Mouse (Mus musculus): ENCODE measurements around the gene Ccl6. TPM values are rescaled to one million over a fixed set of nuclear protein-coding genes. Genes with fewer than 3 reads are reported as not detected.

Gene Ccl6
- polyA plus RNA-seq, 1 experiment from 2014 or later, result 1.3 TPM

GRCm38 (mm10) chr11:83584232-83584631, 8.7 kb downstream of the Ccl6 start:
- no peaks in the 10 kb centered on the region for H3K4me1 ChIP-seq (replicated peaks; ENCODE audit: control insufficient read depth, insufficient read depth, low read length)
- H3K27ac ChIP-seq (ENCODE audit: low read depth, low read length), result no peak overlapping the region
- H3K4me3 ChIP-seq (ENCODE audit: low read depth, low read length), result no peak overlapping the region
- no peaks in the 10 kb centered on the region for H3K9me3 ChIP-seq (ENCODE audit: control insufficient read depth, low read length)
- no peaks in the 10 kb centered on the region for H3K27me3 ChIP-seq (ENCODE audit: control insufficient read depth, insufficient read depth, low read length)
- WGBS, result 70% methylated on average over 2 of the region's 2 CpGs
- ATAC-seq (ENCODE audit: low FRiP score) (no peak), DNase-seq (ENCODE audit: low spot score) (no peak)
- no peak overlapping the region for H3K9ac ChIP-seq (ENCODE audit: low read depth, low read length)
- no peak overlapping the region for H3K4me2 ChIP-seq (replicated peaks; ENCODE audit: low read depth, low read length)
- H3K36me3 ChIP-seq (ENCODE audit: control insufficient read depth, insufficient read depth, low read length), result no peaks in the 10 kb centered on the region

GRCm38 (mm10) chr11:83583450-83583754, 9.5 kb downstream of the Ccl6 start:
- DNase-seq (ENCODE audit: low spot score), result no peak
- ATAC-seq (ENCODE audit: low FRiP score), result no peak
- no peaks in the 10 kb centered on the region for H3K4me1 ChIP-seq (replicated peaks; ENCODE audit: control insufficient read depth, insufficient read depth, low read length)

GRCm38 (mm10) chr11:83582626-83583449, 10.0 kb downstream of the Ccl6 start:
- Histone ChIP-seq H3K9ac (ENCODE audit: low read depth, low read length) (no peak overlapping the region), H3K36me3 (ENCODE audit: control insufficient read depth, insufficient read depth, low read length) (no peaks in the 10 kb centered on the region), H3K4me3 (ENCODE audit: low read depth, low read length) (no peak overlapping the region), H3K27ac (ENCODE audit: low read depth, low read length) (no peak overlapping the region), H3K27me3 (ENCODE audit: control insufficient read depth, insufficient read depth, low read length) (no peaks in the 10 kb centered on the region), H3K9me3 (ENCODE audit: control insufficient read depth, low read length) (no peaks in the 10 kb centered on the region), H3K4me1 (replicated peaks; ENCODE audit: control insufficient read depth, insufficient read depth, low read length) (no peaks in the 10 kb centered on the region), H3K4me2 (replicated peaks; ENCODE audit: low read depth, low read length) (no peak overlapping the region)
- WGBS, result 70% methylated on average over 4 of the region's 4 CpGs
- no peak for ATAC-seq (ENCODE audit: low FRiP score)
- no peak for DNase-seq (ENCODE audit: low spot score)

More at GRCm38 (mm10) chr11:83583450-83583754, 9.5 kb downstream of the Ccl6 start:
- Histone ChIP-seq H3K9me3 (ENCODE audit: control insufficient read depth, low read length) (no peaks in the 10 kb centered on the region), H3K9ac (ENCODE audit: low read depth, low read length) (no peak overlapping the region), H3K4me3 (ENCODE audit: low read depth, low read length) (no peak overlapping the region), H3K27me3 (ENCODE audit: control insufficient read depth, insufficient read depth, low read length) (no peaks in the 10 kb centered on the region), H3K27ac (ENCODE audit: low read depth, low read length) (no peak overlapping the region), H3K4me2 (replicated peaks; ENCODE audit: low read depth, low read length) (no peak overlapping the region), H3K36me3 (ENCODE audit: control insufficient read depth, insufficient read depth, low read length) (no peaks in the 10 kb centered on the region)

- Histone ChIP-seq H3K4me3 (ENCODE audit: low read depth, low read length) (no peak overlapping the region), H3K27me3 (ENCODE audit: control insufficient read depth, insufficient read depth, low read length) (no peaks in the 10 kb centered on the region), H3K27ac (ENCODE audit: low read depth, low read length) (no peak overlapping the region), H3K36me3 (ENCODE audit: control insufficient read depth, insufficient read depth, low read length) (no peaks in the 10 kb centered on the region), H3K9me3 (ENCODE audit: control insufficient read depth, low read length) (no peaks in the 10 kb centered on the region), H3K4me1 (replicated peaks; ENCODE audit: control insufficient read depth, insufficient read depth, low read length) (no peaks in the 10 kb centered on the region), H3K9ac (ENCODE audit: low read depth, low read length) (no peak overlapping the region), H3K4me2 (replicated peaks; ENCODE audit: low read depth, low read length) (no peak overlapping the region)
- WGBS, result 76% methylated on average over 4 of the region's 4 CpGs
- DNase-seq (ENCODE audit: low spot score) (no peak), ATAC-seq (ENCODE audit: low FRiP score) (no peak)
Observed at GRCm38 (mm10) chr11:83581626-83582610, 11.0 kb downstream of the Ccl6 start.

GRCm38 (mm10) chr11:83580699-83581232, 12.1 kb downstream of the Ccl6 start:
- no peak overlapping the region for H3K4me3 ChIP-seq (ENCODE audit: low read depth, low read length)
- H3K9ac ChIP-seq (ENCODE audit: low read depth, low read length), result no peak overlapping the region
- no peaks in the 10 kb centered on the region for H3K36me3 ChIP-seq (ENCODE audit: control insufficient read depth, insufficient read depth, low read length)
- H3K9me3 ChIP-seq (ENCODE audit: control insufficient read depth, low read length), result no peaks in the 10 kb centered on the region
- H3K27ac ChIP-seq (ENCODE audit: low read depth, low read length), result no peak overlapping the region
- ATAC-seq (ENCODE audit: low FRiP score) (no peak), DNase-seq (ENCODE audit: low spot score) (no peak)
- no peaks in the 10 kb centered on the region for H3K27me3 ChIP-seq (ENCODE audit: control insufficient read depth, insufficient read depth, low read length)
- no peaks in the 10 kb centered on the region for H3K4me1 ChIP-seq (replicated peaks; ENCODE audit: control insufficient read depth, insufficient read depth, low read length)
- WGBS, result 65% methylated on average over 1 of the region's 1 CpGs
- H3K4me2 ChIP-seq (replicated peaks; ENCODE audit: low read depth, low read length), result no peak overlapping the region

- no peaks in the 10 kb centered on the region for H3K27me3 ChIP-seq (ENCODE audit: control insufficient read depth, insufficient read depth, low read length)
- no peak overlapping the region for H3K27ac ChIP-seq (ENCODE audit: low read depth, low read length)
- ATAC-seq (ENCODE audit: low FRiP score) (no peak), DNase-seq (ENCODE audit: low spot score) (no peak)
- H3K4me3 ChIP-seq (ENCODE audit: low read depth, low read length), result no peak overlapping the region
- WGBS, result 83% methylated on average over 3 of the region's 3 CpGs
- no peaks in the 10 kb centered on the region for H3K36me3 ChIP-seq (ENCODE audit: control insufficient read depth, insufficient read depth, low read length)
- H3K4me2 ChIP-seq (replicated peaks; ENCODE audit: low read depth, low read length), result no peak overlapping the region
- no peaks in the 10 kb centered on the region for H3K4me1 ChIP-seq (replicated peaks; ENCODE audit: control insufficient read depth, insufficient read depth, low read length)
- H3K9me3 ChIP-seq (ENCODE audit: control insufficient read depth, low read length), result no peaks in the 10 kb centered on the region
- H3K9ac ChIP-seq (ENCODE audit: low read depth, low read length), result no peak overlapping the region
Observed at GRCm38 (mm10) chr11:83578999-83579398, 13.9 kb downstream of the Ccl6 start.

- no peaks in the 10 kb centered on the region for H3K36me3 ChIP-seq (ENCODE audit: control insufficient read depth, insufficient read depth, low read length)
- H3K27me3 ChIP-seq (ENCODE audit: control insufficient read depth, insufficient read depth, low read length), result no peaks in the 10 kb centered on the region
- H3K4me3 ChIP-seq (ENCODE audit: low read depth, low read length), result no peak within 1 kb of the TSS
- no peaks in the 10 kb centered on the region for H3K4me1 ChIP-seq (replicated peaks; ENCODE audit: control insufficient read depth, insufficient read depth, low read length)
- no peaks in the 10 kb centered on the region for H3K9me3 ChIP-seq (ENCODE audit: control insufficient read depth, low read length)
- no peak within 1 kb of the TSS for H3K9ac ChIP-seq (ENCODE audit: low read depth, low read length)
- no peak within 1 kb of the TSS for H3K4me2 ChIP-seq (replicated peaks; ENCODE audit: low read depth, low read length)
- ATAC-seq (ENCODE audit: low FRiP score), result no peak
- H3K27ac ChIP-seq (ENCODE audit: low read depth, low read length), result no peak within 1 kb of the TSS
- DNase-seq (ENCODE audit: low spot score), result no peak
- 67% methylated on average over 2 of the region's 2 CpGs for WGBS
Observed at GRCm38 (mm10) chr11:83578186-83578760, 14.6 kb downstream of the Ccl6 start, which contains the start of gene Ccl9. Gene Ccl9 (minus strand): TSS chr11:83578636.

GRCm38 (mm10) chr11:83576927-83577555, 15.8 kb downstream of the Ccl6 start:
- Histone ChIP-seq H3K36me3 (ENCODE audit: control insufficient read depth, insufficient read depth, low read length) (no peaks in the 10 kb centered on the region), H3K4me2 (replicated peaks; ENCODE audit: low read depth, low read length) (no peak overlapping the region), H3K4me1 (replicated peaks; ENCODE audit: control insufficient read depth, insufficient read depth, low read length) (no peaks in the 10 kb centered on the region), H3K9ac (ENCODE audit: low read depth, low read length) (no peak overlapping the region), H3K27me3 (ENCODE audit: control insufficient read depth, insufficient read depth, low read length) (no peaks in the 10 kb centered on the region), H3K9me3 (ENCODE audit: control insufficient read depth, low read length) (no peaks in the 10 kb centered on the region), H3K4me3 (ENCODE audit: low read depth, low read length) (no peak overlapping the region), H3K27ac (ENCODE audit: low read depth, low read length) (no peak overlapping the region)
- WGBS, result 87% methylated on average over 4 of the region's 4 CpGs
- DNase-seq (ENCODE audit: low spot score) (no peak), ATAC-seq (ENCODE audit: low FRiP score) (no peak)

All from hindbrain, embryonic 11.5 days (tissue).